8 mouse cellular contexts compared by ENCODE assay signal in the genomic region with DNA sequence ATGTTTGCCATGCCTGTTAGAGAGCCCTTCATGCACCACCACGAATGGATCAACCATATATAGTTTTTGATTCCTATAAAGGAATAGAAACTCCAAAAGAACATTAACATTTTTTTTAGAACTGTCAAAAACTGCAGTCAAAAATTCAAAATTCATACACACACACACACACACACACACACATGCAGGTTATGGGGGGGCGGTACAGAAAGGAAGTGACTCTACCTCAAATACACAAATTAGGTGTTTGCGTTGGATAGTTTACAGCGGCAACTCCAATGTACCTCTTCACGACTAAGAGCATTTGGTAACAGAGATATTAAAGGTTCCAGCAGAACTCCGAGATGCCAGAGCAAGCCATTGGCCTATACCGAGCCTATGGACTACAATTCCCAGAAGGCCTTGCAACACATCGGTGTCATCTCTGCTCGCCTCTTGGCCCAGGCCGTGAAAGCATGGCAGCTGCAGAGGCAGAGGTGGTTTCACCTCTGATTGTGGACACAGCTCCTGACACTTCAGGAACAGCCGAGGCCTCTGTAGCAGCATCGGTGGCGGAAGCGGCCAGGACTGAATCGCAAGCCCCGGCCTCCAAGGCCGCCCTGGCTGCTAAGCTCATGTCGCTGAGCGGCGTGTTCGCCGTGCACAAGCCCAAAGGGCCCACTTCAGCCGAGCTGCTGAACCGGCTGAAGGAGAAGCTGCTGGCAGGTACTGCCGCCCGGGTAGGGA. TPM values are rescaled to one million over a fixed set of nuclear protein-coding genes. Genes with fewer than 3 reads are reported as not detected.
DNase-seq lines count a peak whose midpoint lies in the region; TF ChIP-seq lines count a peak whose summit lies in the region.

A gene (plus strand): TSS at position 421 of the 726 bp plus-strand sequence.

- TF ChIP-seq CTCF in cortical plate, adult 2 months (IDR thresholded peaks at IDR 0.05; ENCODE audit: extremely low read depth, insufficient read depth, low read length): no peak

- H3K27me3 ChIP-seq in megakaryocyte, embryonic 14.5 days (replicated peaks): no peaks in the 10 kb centered on the region

- DNase-seq in adipocyte (ENCODE audit: low spot score): peak; percentile 90
- peak; percentile 62 to 63 for DNase-seq in gastrocnemius, adult 8-10 months (ENCODE audit: low spot score in 2 of 2)
- DNase-seq in hindlimb bud, embryonic 11.5 days (ENCODE audit: extremely low spot score, low read depth, low spot score): peak; percentile 62
- peak; percentile 69 to 81 for DNase-seq in left cerebral cortex, adult 8-10 months (ENCODE audit: low spot score in 2 of 2)
- DNase-seq in right cerebral cortex, postnatal 10 days (ENCODE audit: low spot score in 2 of 2): peak; percentile 89 to 92
- DNase-seq in urinary bladder, postnatal 4 days (ENCODE audit: low spot score in 2 of 2): peak; percentile 66 to 76

- peak within 1 kb of the TSS; percentile 73 for H3K4me3 ChIP-seq in cortical plate, adult 2 months (ENCODE audit: insufficient read depth, low read length)
- peak within 1 kb of the TSS; percentile 97 for H3K4me3 ChIP-seq in megakaryocyte, embryonic 14.5 days (replicated peaks)

- peak; percentile 90 for TF ChIP-seq POLR2A in cortical plate, adult 2 months (IDR thresholded peaks at IDR 0.05; ENCODE audit: extremely low read depth, insufficient read depth, low read length)

- H3K36me3 ChIP-seq in megakaryocyte, embryonic 14.5 days (replicated peaks; ENCODE audit: low read length): no peaks in the 10 kb centered on the region

- H3K9me3 ChIP-seq in megakaryocyte, embryonic 14.5 days: peaks cover 4% of the 10 kb centered on the region; the same call in 1 of the 2 replicates

- H3K4me1 ChIP-seq in cortical plate, adult 2 months (ENCODE audit: control insufficient read depth, insufficient read depth, low read length): peaks cover 3% of the 10 kb centered on the region
- peaks cover 17% of the 10 kb centered on the region for H3K4me1 ChIP-seq in megakaryocyte, embryonic 14.5 days

- H3K27ac ChIP-seq in cortical plate, adult 2 months (ENCODE audit: insufficient read depth, low read length): no peak within 1 kb of the TSS; the same call in 1 of the 2 replicates

RNA-seq across cellular contexts. Expression of the gene that starts here (rescaled TPM):
- polyA plus RNA-seq in cortical plate, adult 2 months (2012; rRNA removed): 25.9 and 27.3 TPM in 2 replicates
- total RNA-seq in gastrocnemius, adult 8-10 months (2022): 1 to 10 TPM; 2.6 to 4.7 (median 4.0) TPM
- total RNA-seq in left cerebral cortex, adult 8-10 months (2022): 10 to 100 TPM; 18.4 to 23.6 (median 19.3) TPM
- 2.2 and 16.0 TPM in 2 replicates for polyA plus RNA-seq in megakaryocyte, embryonic 14.5 days (2012; ENCODE audit: insufficient read depth, low replicate concordance)
